Mouse (Mus musculus) liver, embryonic 14 days (tissue): ENCODE measurements around the gene Arid1b. TPM values are rescaled to one million over a fixed set of nuclear protein-coding genes. Genes with fewer than 3 reads are reported as not detected.

Source experiments
- polyA plus RNA-seq: library from polyadenylated mRNA; depleted of rRNA; stranded (reverse); fragments of >200 nt; gene quantifications from 2 replicates; pipeline ENCODE4 v1.2.3, GENCODE M21; 2012; rRNA removed

Arid1b gene
- polyA plus RNA-seq = 2.4 and 2.9 TPM in 2 replicates

DNA sequence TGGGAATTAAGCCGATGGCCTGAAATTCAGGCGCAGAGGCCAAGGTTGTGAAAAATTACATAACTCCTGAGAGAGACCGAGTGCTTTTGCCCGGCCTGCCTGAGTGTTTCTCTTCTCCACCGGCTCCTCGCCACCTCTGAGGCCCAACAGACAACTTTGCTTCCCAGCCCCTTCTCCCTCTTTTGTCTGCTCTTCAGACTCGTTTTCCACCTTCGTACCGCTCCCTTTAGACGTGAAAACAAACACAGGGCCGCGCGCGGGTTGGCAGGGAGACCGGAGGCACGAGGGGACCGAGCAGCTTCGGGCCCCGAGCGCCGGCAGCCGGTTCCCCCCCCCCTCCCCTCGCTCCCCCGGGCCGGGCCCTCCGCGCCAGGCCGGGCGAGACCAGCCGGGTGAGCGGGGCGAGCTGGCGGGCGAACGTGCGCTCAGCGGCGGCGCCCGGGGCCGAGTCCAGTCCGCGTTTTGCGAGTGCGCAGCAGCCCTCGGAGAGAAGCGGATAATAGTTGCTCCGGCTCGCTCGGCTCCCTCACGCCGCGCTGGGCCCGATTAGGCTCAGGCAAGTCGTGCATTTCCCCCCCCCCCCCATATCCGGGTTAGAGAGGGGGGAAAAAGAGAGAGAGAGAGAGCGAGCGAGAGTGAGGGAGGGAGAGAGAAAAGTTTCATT lies at the start of gene Arid1b:
TSS of gene Arid1b (plus strand) at position 493 of the 664 bp plus-strand sequence.

